Mouse (Mus musculus) heart, embryonic 11.5 days (tissue): Measurements from ENCODE around the gene Pim1. TPM values are rescaled to one million over a fixed set of nuclear protein-coding genes. Genes with fewer than 3 reads are reported as not detected.
"Not testable (repeated sequence)": the region's sequence is repeated elsewhere in the genome, so short reads cannot be mapped to it uniquely, and the experiment has no call there.

Experiments
- ATAC-seq: fragments of 200-750 bp; cut with Nextera tagmentation; replicated peaks from 2 replicates; pipeline ENCODE4 v1.8.0; 2017; ENCODE audit warnings: moderate library complexity; ENCODE audit not compliant: insufficient number of reproducible peaks, low FRiP score, low TSS enrichment
- H3K27ac ChIP-seq: fragments of 300-500 bp; sonication (generic); 2 replicates; pipeline ENCODE4 v1.5.1; 2014; ENCODE audit warnings: mild to moderate bottlenecking, low read depth, low read length
- H3K27me3 ChIP-seq: fragments of 300-500 bp; sonication (generic); 2 replicates; pipeline ENCODE4 v1.6.1; 2014; ENCODE audit warnings: mild to moderate bottlenecking, low read length, mixed read lengths; ENCODE audit not compliant: control insufficient read depth, insufficient read depth
- H3K36me3 ChIP-seq: fragments of 300-500 bp; sonication (generic); 2 replicates; pipeline ENCODE4 v1.6.1; 2014; ENCODE audit warnings: mild to moderate bottlenecking, low read length, moderate library complexity, mixed read lengths; ENCODE audit not compliant: control insufficient read depth, insufficient read depth
- H3K4me1 ChIP-seq: fragments of 300-500 bp; sonication (generic); 2 replicates; pipeline ENCODE4 v1.6.1; 2014; ENCODE audit warnings: low read length; ENCODE audit not compliant: control insufficient read depth, insufficient read depth
- H3K4me2 ChIP-seq: fragments of 300-500 bp; sonication (generic); 2 replicates; pipeline ENCODE4 v1.6.1; 2014; ENCODE audit warnings: mild to moderate bottlenecking, moderate library complexity
- H3K4me3 ChIP-seq: fragments of 300-500 bp; sonication (generic); 2 replicates; pipeline ENCODE4 v1.5.1; 2014; ENCODE audit warnings: low read depth, low read length
- H3K9ac ChIP-seq: fragments of 300-500 bp; sonication (generic); 2 replicates; pipeline ENCODE4 v1.6.1; 2014; ENCODE audit warnings: mild to moderate bottlenecking, low read depth, low read length, moderate library complexity
- H3K9me3 ChIP-seq: fragments of 300-500 bp; sonication (generic); replicated peaks from 2 replicates; pipeline ENCODE4 v1.6.1; 2016; ENCODE audit warnings: low read length; ENCODE audit not compliant: control insufficient read depth
- WGBS: fragments of 180-500 bp; shearing (Covaris S2); extraction: QIAGEN DNeasy Blood & Tissue Kit; methylation state at CpG from one replicate; pipeline ENCODE4 v1.1.7; 2014; ENCODE audit not compliant: insufficient replicate concordance; 5-methylcytosine and 5-hydroxymethylcytosine counted together
- polyA plus RNA-seq: library from polyadenylated mRNA; unstranded; fragments of >200 nt; fragmentation: Nextera tagmentation; extraction: Ambion mirVana; gene quantifications from 2 replicates; pipeline ENCODE4 v1.2.1, GENCODE M21; 2014

Pim1 gene
- polyA plus RNA-seq, 1 experiment from 2014 or later, result 27.3 TPM

DNA sequence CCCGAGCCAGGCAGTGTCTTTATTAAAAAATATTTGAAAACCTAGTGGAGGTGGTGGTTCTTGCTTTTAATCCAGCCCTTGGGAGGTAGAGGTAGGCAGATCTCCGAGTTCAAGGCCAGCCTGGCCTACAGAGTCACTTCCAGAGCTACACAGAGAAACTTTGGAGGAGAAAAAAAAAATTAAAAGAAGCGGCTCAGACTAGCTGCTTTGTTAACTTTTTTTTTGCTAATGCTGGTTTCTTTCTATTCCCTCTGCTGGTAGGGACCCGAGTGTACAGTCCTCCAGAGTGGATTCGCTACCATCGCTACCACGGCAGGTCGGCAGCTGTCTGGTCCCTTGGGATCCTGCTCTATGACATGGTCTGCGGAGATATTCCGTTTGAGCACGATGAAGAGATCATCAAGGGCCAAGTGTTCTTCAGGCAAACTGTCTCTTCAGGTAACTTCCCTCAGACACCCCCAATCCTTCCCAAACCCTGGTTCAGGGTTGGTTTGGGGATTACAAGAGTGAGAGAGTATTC lies 3.0 kb downstream of the Pim1 start:
- WGBS, result 82% methylated on average over 11 of the region's 11 CpGs
- Histone ChIP-seq H3K9me3 (no peaks in the 10 kb centered on the region), H3K9ac (peak overlapping the region; percentile 92), H3K27ac (peak overlapping the region; percentile 95), H3K4me2 (peak overlapping the region; percentile 75), H3K27me3 (no peaks in the 10 kb centered on the region), H3K4me3 (peak overlapping the region; percentile 77), H3K4me1 (peaks cover 19% of the 10 kb centered on the region), H3K36me3 (peaks cover 13% of the 10 kb centered on the region)
- no peak for ATAC-seq

DNA sequence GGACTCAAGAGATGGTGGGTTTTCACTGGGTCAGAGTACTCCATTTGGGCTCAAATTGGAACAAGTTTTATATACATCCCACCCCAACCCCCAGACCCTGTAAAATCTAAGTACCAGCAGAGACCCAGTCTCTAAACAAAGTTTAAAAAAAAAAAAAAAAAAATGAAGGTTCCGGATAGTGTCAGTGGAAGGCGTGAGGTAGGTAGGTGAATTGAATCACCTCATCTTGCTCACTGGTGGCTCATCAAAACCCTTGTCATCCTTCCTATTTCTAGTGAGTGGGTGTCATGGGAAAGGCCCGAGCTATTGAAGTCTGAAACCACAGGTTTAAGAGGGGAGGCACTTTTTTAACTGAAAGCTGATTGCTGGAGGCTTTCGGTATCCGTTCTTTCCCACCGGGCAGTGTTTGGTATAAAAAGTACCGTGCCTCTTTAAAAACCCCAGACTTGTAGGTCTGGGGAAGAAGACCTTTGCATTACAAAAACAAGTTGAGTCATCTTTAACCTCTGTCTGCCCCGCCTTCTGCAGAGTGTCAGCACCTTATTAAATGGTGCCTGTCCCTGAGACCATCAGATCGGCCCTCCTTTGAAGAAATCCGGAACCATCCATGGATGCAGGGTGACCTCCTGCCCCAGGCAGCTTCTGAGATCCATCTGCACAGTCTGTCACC lies 3.6 kb downstream of the Pim1 start:
- H3K4me1 ChIP-seq, result peaks cover 12% of the 10 kb centered on the region
- 72% methylated on average over 10 of the region's 10 CpGs for WGBS
- H3K9ac ChIP-seq, result peak overlapping the region; percentile 92
- H3K9me3 ChIP-seq, result no peaks in the 10 kb centered on the region
- H3K4me3 ChIP-seq, result peak overlapping the region; percentile 77
- ATAC-seq, result no peak
- peaks cover 13% of the 10 kb centered on the region for H3K36me3 ChIP-seq
- no peaks in the 10 kb centered on the region for H3K27me3 ChIP-seq
- peak overlapping the region; percentile 95 for H3K27ac ChIP-seq
- peak overlapping the region; percentile 75 for H3K4me2 ChIP-seq

DNA sequence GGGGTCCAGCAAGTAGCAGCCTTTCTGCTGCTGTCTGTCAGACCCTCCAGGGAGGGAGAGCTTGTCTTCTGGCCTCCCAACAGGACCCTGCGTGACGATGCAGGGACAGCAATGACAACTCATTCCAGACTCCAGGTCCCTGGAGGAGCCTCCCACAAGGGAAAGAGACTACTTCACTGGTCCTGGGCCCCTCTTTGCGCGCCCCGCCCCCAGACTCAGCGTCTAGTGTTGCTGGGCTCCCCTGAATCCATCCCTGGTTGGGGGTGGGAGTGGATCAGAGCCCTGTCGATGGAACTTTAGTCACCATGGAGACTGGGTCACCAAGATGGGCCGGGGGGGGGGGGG lies 4.2 kb downstream of the Pim1 start:
- H3K9ac ChIP-seq, result peak overlapping the region; percentile 54
- WGBS, result 61% methylated on average over 7 of the region's 8 CpGs
- no peak for ATAC-seq
- no peaks in the 10 kb centered on the region for H3K27me3 ChIP-seq
- peaks cover 13% of the 10 kb centered on the region for H3K36me3 ChIP-seq
- peaks cover 10% of the 10 kb centered on the region for H3K4me1 ChIP-seq
- peak overlapping the region; percentile 75 for H3K4me2 ChIP-seq
- H3K4me3 ChIP-seq, result peak overlapping the region; percentile 77
- H3K27ac ChIP-seq, result peak overlapping the region; percentile 68; the same call in 1 of the 2 replicates
- no peaks in the 10 kb centered on the region for H3K9me3 ChIP-seq

DNA sequence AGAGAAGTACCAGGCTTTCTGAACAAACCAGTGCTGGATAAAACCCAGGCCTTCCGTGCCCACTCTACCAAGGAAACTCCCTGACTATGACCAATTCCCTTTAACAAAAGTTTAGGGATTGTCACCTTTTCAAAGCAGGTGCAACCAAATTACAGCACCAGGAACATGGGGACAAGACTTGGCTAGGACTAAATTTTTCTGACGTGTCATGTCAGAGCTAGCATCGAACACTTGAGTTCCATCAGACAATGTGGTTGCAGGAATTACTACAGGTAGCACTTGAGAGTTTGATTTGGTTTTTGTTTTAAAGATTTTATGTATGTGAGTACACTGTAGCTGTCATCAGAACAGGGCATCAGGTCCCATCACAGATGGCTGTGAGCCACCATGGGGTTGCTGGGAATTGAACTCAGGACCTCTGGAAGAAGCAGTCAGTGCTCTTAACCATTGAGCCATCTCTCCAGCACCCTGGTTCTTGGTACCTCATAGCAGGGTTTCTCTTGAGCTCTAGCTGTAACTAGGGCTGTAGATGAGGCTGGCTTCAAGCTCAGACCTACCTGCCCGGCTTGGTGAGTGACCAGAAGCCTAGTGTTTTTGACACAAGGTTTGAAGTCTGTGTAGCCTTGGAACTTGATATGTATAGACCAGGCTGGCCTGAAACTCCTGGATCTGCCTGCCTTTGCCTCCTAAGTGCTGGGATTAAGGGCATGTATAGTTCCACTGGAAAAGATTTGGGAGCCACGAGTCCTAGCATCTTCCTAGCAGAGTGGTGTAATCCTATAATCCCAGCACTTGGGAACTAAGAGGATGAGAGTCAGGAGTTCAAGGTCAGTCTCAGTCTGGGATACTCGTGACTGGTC lies 5.9 kb downstream of the Pim1 start:
- no peaks in the 10 kb centered on the region for H3K27me3 ChIP-seq
- H3K27ac ChIP-seq, result 0 out of 2 replicates have a peak overlapping the region, but pooled peaks have one; percentile 47
- no peak for ATAC-seq
- H3K4me3 ChIP-seq, result no peak overlapping the region
- no peak overlapping the region for H3K4me2 ChIP-seq
- 72% methylated on average over 6 of the region's 6 CpGs for WGBS
- H3K9ac ChIP-seq, result no peak overlapping the region
- H3K36me3 ChIP-seq, result peaks cover 13% of the 10 kb centered on the region
- H3K9me3 ChIP-seq, result no peaks in the 10 kb centered on the region
- H3K4me1 ChIP-seq, result peaks cover 10% of the 10 kb centered on the region

DNA sequence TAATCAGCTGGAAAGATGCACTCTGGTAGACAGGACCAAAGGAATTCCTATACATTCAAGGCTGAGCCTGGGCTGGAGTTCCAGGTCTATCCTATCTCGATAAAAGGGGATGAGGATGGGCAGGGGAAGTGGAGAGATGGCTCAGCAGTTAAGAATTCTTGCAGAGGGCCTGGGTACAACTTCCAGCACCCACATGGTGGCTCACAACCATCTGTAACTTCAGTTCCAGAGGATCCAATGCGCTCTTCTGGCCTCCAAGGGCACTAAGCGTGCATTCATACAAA lies 6.5 kb downstream of the Pim1 start:
- Histone ChIP-seq H3K4me2 (no peak overlapping the region), H3K9me3 (no peaks in the 10 kb centered on the region), H3K27ac (0 out of 2 replicates have a peak overlapping the region, but pooled peaks have one; percentile 47), H3K4me1 (peaks cover 10% of the 10 kb centered on the region), H3K4me3 (no peak overlapping the region), H3K9ac (no peak overlapping the region), H3K36me3 (peaks cover 13% of the 10 kb centered on the region), H3K27me3 (no peaks in the 10 kb centered on the region)
- ATAC-seq, result no peak
- 85% methylated on average over 3 of the region's 3 CpGs for WGBS

DNA sequence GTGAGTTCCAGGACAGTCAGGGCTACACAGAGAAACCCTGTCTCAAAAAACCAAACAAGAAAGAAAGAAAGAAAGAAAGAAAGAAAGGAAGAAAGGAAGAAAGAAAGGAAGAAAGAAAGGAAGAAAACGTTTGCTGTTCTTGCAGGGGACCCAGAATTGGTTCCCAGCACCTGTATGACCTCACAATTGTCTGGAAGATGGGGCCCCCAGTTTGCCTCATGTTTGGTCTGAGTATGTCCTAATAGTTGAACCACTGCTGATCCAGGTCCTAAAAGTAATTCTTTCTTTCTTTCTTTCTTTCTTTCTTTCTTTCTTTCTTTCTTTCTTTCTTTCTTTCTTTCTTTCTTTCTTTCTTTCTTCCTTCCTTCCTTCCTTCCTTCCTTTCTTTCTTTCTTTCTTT lies 6.9 kb downstream of the Pim1 start:
- ATAC-seq, H3K9me3 ChIP-seq, H3K9ac ChIP-seq, H3K4me3 ChIP-seq, H3K4me2 ChIP-seq, H3K27me3 ChIP-seq, H3K27ac ChIP-seq: not testable (repeated sequence)
- Histone ChIP-seq H3K4me1 (peaks cover 14% of the 10 kb centered on the region), H3K36me3 (peaks cover 13% of the 10 kb centered on the region)
- 75% methylated on average over 1 of the region's 1 CpGs for WGBS

DNA sequence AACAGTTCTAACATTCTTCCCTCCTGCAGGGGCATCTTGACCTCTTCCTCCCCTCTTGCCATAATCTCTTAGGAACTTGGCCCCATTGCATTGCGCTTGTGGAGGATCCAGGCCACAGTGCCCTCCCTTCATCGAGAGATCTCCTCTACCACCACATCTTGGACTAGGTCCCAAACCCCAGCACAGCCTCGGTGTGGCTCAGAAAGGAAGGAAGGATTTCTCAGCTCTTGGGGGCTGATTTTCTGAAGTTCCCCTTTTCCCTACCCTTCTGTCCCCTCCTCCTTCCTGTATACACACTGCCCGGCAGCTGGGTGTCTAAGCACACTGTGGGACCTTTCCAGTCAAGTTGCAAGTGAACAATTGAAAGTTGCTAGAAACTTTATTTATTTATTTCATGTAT lies 7.5 kb downstream of the Pim1 start:
- H3K27ac ChIP-seq, result peak overlapping the region; percentile 46; the same call in 1 of the 2 replicates
- no peak overlapping the region for H3K4me2 ChIP-seq
- peaks cover 13% of the 10 kb centered on the region for H3K36me3 ChIP-seq
- no peak overlapping the region for H3K9ac ChIP-seq
- ATAC-seq, result no peak
- H3K4me3 ChIP-seq, result no peak overlapping the region
- H3K4me1 ChIP-seq, result peaks cover 17% of the 10 kb centered on the region
- H3K9me3 ChIP-seq, result no peaks in the 10 kb centered on the region
- WGBS, result 39% methylated on average over 4 of the region's 4 CpGs
- no peaks in the 10 kb centered on the region for H3K27me3 ChIP-seq

DNA sequence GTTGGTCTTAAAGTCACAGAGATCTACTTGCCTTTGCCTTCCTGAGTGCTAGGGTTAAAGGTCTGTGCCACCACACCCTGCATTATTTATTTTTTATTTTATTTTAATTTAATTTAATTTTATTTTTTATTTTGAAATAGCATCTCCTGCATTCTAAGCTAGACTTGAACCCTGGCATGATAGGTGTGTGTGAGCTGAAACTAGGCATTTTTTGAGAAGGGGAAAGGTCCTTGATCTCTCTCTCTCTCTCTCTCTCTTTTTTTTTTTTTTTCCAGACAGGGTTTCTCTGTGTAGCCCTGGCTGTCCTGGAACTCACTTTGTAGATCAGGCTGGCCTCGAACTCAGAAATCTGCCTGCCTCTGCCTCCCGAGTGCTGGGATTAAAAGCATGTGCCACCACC lies 8.4 kb downstream of the Pim1 start:
- H3K4me2 ChIP-seq, H3K9ac ChIP-seq, H3K36me3 ChIP-seq, H3K9me3 ChIP-seq, H3K4me3 ChIP-seq, ATAC-seq, H3K27me3 ChIP-seq: not testable (repeated sequence)
- peaks cover 15% of the 10 kb centered on the region for H3K4me1 ChIP-seq
- WGBS, result 85% methylated on average over 2 of the region's 2 CpGs
- peak overlapping the region; percentile 86 for H3K27ac ChIP-seq
